Mouse (Mus musculus): ENCODE measurements around the gene Zfp771. TPM values are rescaled to one million over a fixed set of nuclear protein-coding genes. Genes with fewer than 3 reads are reported as not detected.

Zfp771 gene
- total and polyA plus RNA-seq, 2 experiments from 2014 or later = 65.7 to 75.1 TPM

- Histone ChIP-seq H3K36me3 (ENCODE audit: insufficient read depth) (peaks cover 6% of the 10 kb centered on the region; the same call in 1 of the 2 replicates), H3K27ac (ENCODE audit: low read depth, low read length) (peak within 1 kb of the TSS; percentile 76), H3K4me3 (ENCODE audit: low read depth, low read length) (peak within 1 kb of the TSS; percentile 92), H3K4me2 (ENCODE audit: low read depth) (peak within 1 kb of the TSS; percentile 98), H3K4me1 (ENCODE audit: insufficient read depth) (peaks cover 15% of the 10 kb centered on the region), H3K9me3 (ENCODE audit: low read length) (no peaks in the 10 kb centered on the region), H3K27me3 (ENCODE audit: insufficient read depth, low read length) (no peaks in the 10 kb centered on the region), H3K9ac (peak within 1 kb of the TSS; percentile 72)
- TF ChIP-seq CTCF (IDR thresholded peaks at IDR 0.05; ENCODE audit: low read depth) = no peak
- ATAC-seq = peak; percentile 1; the same call in 1 of the 2 replicates
- no peak for DNase-seq
- under 1% methylated on average over 18 of the region's 44 CpGs for WGBS
Measured at GRCm38 (mm10) chr7:127208295-127208552, 35.9 kb upstream of the Zfp771 start, which contains the start of gene Tbc1d10b. Tbc1d10b (minus strand) TSS chr7:127208468.

- ATAC-seq = peak; percentile 94
Measured at GRCm38 (mm10) chr7:127208553-127209438, 35.3 kb upstream of the Zfp771 start, which contains the start of gene Mylpf. Mylpf (plus strand) TSS chr7:127208890.

DNA sequence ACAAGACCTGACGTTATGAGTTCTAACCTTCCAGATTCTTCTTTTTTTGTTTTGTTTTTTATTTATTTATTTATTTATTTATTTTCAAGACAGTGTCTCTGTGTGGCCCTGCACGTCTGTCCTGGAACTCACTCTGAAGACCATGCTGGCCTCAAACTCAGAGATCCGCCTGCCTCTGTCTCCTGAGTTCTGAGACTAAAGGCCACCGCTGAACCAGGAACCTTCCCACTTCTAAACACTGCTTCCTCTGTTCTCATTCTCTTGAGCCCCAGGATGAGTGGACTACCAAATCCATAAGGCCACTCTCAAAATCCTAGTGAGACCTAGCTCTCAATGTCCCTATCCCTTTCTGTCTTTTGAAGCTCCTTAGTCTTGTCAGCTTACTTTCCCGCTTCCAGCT lies 34.2 kb upstream of the Zfp771 start:
- no peak for TF ChIP-seq CTCF (IDR thresholded peaks at IDR 0.05; ENCODE audit: low read depth)
- H3K4me3 ChIP-seq (ENCODE audit: low read depth, low read length) = peak overlapping the region; percentile 92; the same call in 1 of the 2 replicates
- H3K36me3 ChIP-seq (ENCODE audit: insufficient read depth) = no peaks in the 10 kb centered on the region
- 81% methylated on average over 5 of the region's 5 CpGs for WGBS
- DNase-seq (no peak), ATAC-seq (no peak)
- peaks cover 15% of the 10 kb centered on the region for H3K4me1 ChIP-seq (ENCODE audit: insufficient read depth)
- H3K27me3 ChIP-seq (ENCODE audit: insufficient read depth, low read length) = no peaks in the 10 kb centered on the region
- no peaks in the 10 kb centered on the region for H3K9me3 ChIP-seq (ENCODE audit: low read length)
- H3K9ac ChIP-seq = no peak overlapping the region
- H3K4me2 ChIP-seq (ENCODE audit: low read depth) = peak overlapping the region; percentile 57
- no peak overlapping the region for H3K27ac ChIP-seq (ENCODE audit: low read depth, low read length)

More at GRCm38 (mm10) chr7:127208553-127209438, 35.3 kb upstream of the Zfp771 start, which contains the start of gene Mylpf:
- Histone ChIP-seq H3K36me3 (ENCODE audit: insufficient read depth) (0 out of 2 replicates have a peak, but pooled peaks cover under 1% of the 10 kb centered on the region), H3K9ac (peak within 1 kb of the TSS; percentile 72), H3K9me3 (ENCODE audit: low read length) (no peaks in the 10 kb centered on the region), H3K27me3 (ENCODE audit: insufficient read depth, low read length) (no peaks in the 10 kb centered on the region), H3K27ac (ENCODE audit: low read depth, low read length) (peak within 1 kb of the TSS; percentile 76), H3K4me3 (ENCODE audit: low read depth, low read length) (peak within 1 kb of the TSS; percentile 92), H3K4me2 (ENCODE audit: low read depth) (peak within 1 kb of the TSS; percentile 98), H3K4me1 (ENCODE audit: insufficient read depth) (peaks cover 15% of the 10 kb centered on the region)
- peak; percentile 78 for TF ChIP-seq CTCF (IDR thresholded peaks at IDR 0.05; ENCODE audit: low read depth)
- under 1% methylated on average over 43 of the region's 44 CpGs for WGBS
- DNase-seq = peak; percentile 96

- no peak for DNase-seq
- TF ChIP-seq CTCF (IDR thresholded peaks at IDR 0.05; ENCODE audit: low read depth) = no peak
Measured at GRCm38 (mm10) chr7:127210266-127210665, 33.8 kb upstream of the Zfp771 start.

DNA sequence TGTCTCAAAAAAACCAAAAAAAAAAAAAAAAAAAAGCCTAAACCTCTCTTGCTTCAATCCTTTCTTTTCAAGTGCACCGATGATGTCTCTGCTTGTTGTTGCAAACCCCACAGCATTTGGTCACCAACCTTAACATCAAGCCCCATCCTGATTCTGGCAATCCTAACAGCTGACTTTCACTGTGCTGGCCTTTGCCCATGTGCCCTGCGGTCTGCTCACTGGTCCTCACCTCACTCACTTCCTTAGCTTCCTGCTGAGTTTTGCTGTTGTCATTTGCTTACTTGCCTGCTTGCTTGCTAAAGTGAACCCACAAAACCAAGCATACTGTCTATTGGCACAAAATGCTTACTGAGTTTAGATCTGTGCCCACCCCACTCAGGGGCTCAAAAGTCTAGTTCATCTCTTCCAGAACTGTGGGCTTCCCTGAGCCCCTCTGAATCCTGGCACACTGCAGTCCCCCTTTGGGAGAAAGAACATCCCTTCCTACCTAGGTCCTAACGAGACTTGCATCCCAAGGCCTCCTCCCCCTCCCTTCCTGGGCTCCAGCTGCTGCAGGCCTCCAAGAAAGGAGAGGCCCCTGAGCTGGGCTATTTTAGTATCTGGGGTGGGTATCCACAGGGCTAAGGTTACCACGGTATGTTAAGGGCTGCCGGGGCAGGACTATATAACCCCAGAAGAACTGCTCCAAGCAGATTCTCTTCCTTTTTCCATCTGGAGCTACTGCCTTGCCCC lies 32.9 kb upstream of the Zfp771 start:
- no peaks in the 10 kb centered on the region for H3K36me3 ChIP-seq (ENCODE audit: insufficient read depth)
- no peak overlapping the region for H3K4me2 ChIP-seq (ENCODE audit: low read depth)
- 77% methylated on average over 5 of the region's 5 CpGs for WGBS
- no peak overlapping the region for H3K9ac ChIP-seq
- DNase-seq = no peak
- TF ChIP-seq CTCF (IDR thresholded peaks at IDR 0.05; ENCODE audit: low read depth) = no peak
- peaks cover 15% of the 10 kb centered on the region for H3K4me1 ChIP-seq (ENCODE audit: insufficient read depth)
- H3K4me3 ChIP-seq (ENCODE audit: low read depth, low read length) = no peak overlapping the region
- no peak for ATAC-seq
- H3K27ac ChIP-seq (ENCODE audit: low read depth, low read length) = no peak overlapping the region
- H3K27me3 ChIP-seq (ENCODE audit: insufficient read depth, low read length) = no peaks in the 10 kb centered on the region
- H3K9me3 ChIP-seq (ENCODE audit: low read length) = no peaks in the 10 kb centered on the region

More at GRCm38 (mm10) chr7:127210266-127210665, 33.8 kb upstream of the Zfp771 start:
- Histone ChIP-seq H3K4me2 (ENCODE audit: low read depth) (no peak overlapping the region), H3K36me3 (ENCODE audit: insufficient read depth) (no peaks in the 10 kb centered on the region), H3K4me1 (ENCODE audit: insufficient read depth) (peaks cover 15% of the 10 kb centered on the region), H3K27me3 (ENCODE audit: insufficient read depth, low read length) (no peaks in the 10 kb centered on the region), H3K4me3 (ENCODE audit: low read depth, low read length) (no peak overlapping the region), H3K27ac (ENCODE audit: low read depth, low read length) (no peak overlapping the region), H3K9me3 (ENCODE audit: low read length) (no peaks in the 10 kb centered on the region), H3K9ac (no peak overlapping the region)
- ATAC-seq = no peak
- 90% methylated on average over 4 of the region's 4 CpGs for WGBS

DNA sequence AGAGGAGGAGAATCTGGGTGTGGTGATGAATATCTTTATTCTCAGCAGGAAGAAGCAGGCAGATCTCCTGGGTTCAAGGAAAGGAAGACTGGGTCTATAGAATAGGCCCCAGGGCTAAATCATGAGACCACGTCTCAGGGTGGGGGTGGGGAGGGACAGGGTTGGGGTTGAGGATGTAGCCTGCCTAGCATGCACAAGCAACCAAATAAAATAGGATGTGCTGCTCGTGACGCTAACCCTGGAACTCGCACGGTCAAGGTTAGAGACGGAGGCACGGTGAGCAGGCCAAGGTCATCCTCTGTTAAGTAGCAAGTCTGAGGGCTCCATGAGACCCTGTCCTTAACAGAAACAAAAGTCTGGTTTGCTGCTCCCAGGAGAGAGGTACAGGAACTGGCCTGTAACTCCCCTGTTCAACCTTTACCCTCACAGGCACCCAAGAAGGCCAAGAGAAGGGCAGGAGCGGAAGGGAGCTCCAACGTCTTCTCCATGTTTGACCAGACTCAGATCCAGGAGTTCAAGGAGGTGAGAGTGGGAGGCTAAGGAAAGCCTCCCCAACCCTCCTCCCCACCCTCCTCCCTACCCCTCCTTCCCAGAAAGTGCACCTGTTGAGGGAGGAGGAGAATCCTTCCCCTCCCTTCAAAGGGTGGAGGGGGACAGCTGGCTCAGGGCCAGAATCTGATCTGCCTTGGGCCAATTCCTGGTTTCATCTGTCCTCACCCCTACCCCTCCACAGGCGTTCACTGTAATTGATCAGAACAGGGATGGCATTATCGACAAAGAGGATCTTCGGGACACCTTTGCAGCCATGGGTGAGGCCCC lies 31.4 kb upstream of the Zfp771 start:
- H3K9me3 ChIP-seq (ENCODE audit: low read length) = no peaks in the 10 kb centered on the region
- DNase-seq (no peak), ATAC-seq (no peak)
- no peak overlapping the region for H3K27ac ChIP-seq (ENCODE audit: low read depth, low read length)
- TF ChIP-seq CTCF (IDR thresholded peaks at IDR 0.05; ENCODE audit: low read depth) = no peak
- H3K36me3 ChIP-seq (ENCODE audit: insufficient read depth) = no peaks in the 10 kb centered on the region
- H3K27me3 ChIP-seq (ENCODE audit: insufficient read depth, low read length) = no peaks in the 10 kb centered on the region
- no peak overlapping the region for H3K9ac ChIP-seq
- no peak overlapping the region for H3K4me3 ChIP-seq (ENCODE audit: low read depth, low read length)
- 92% methylated on average over 12 of the region's 12 CpGs for WGBS
- H3K4me2 ChIP-seq (ENCODE audit: low read depth) = no peak overlapping the region
- peaks cover 5% of the 10 kb centered on the region; the same call in 1 of the 2 replicates for H3K4me1 ChIP-seq (ENCODE audit: insufficient read depth)

Measured in forebrain, postnatal 0 days (tissue).